Mouse (Mus musculus) embryonic facial prominence, embryonic 14.5 days (tissue): ENCODE measurements around the gene Gm20388. TPM values are rescaled to one million over a fixed set of nuclear protein-coding genes. Genes with fewer than 3 reads are reported as not detected.

Experiments
- ATAC-seq: fragments of 200-750 bp; cut with Nextera tagmentation; 2 replicates; pipeline ENCODE4 v1.8.0; 2017; ENCODE audit warnings: low read depth, moderate number of reproducible peaks, moderate TSS enrichment
- DNase-seq: peaks from one replicate; pipeline ENCODE4 v3.0.0-alpha.2; 2015; ENCODE audit warnings: low spot score
- H3K27ac ChIP-seq: fragments of 300-500 bp; sonication (generic); replicated peaks from 2 replicates; pipeline ENCODE4 v1.5.1; 2014; ENCODE audit warnings: low read depth, mild to moderate bottlenecking, low read length, moderate library complexity
- H3K27me3 ChIP-seq: fragments of 300-500 bp; sonication (generic); replicated peaks from 2 replicates; pipeline ENCODE4 v1.6.1; 2014; ENCODE audit warnings: low read length; ENCODE audit not compliant: control insufficient read depth, insufficient read depth
- H3K36me3 ChIP-seq: fragments of 300-500 bp; sonication (generic); 2 replicates; pipeline ENCODE4 v1.6.1; 2014; ENCODE audit warnings: low read length, mixed read lengths; ENCODE audit not compliant: control insufficient read depth, insufficient read depth
- H3K4me1 ChIP-seq: fragments of 300-500 bp; sonication (generic); 2 replicates; pipeline ENCODE4 v1.6.1; 2014; ENCODE audit warnings: antibody characterized with exemption, low read length; ENCODE audit not compliant: control insufficient read depth, insufficient read depth
- H3K4me2 ChIP-seq: fragments of 300-500 bp; sonication (generic); 2 replicates; pipeline ENCODE4 v1.6.1; 2014; ENCODE audit warnings: low read depth, mild to moderate bottlenecking, low read length, moderate library complexity, mixed read lengths
- H3K4me3 ChIP-seq: fragments of 300-500 bp; sonication (generic); 2 replicates; pipeline ENCODE4 v1.5.1; 2014; ENCODE audit warnings: low read depth, mild to moderate bottlenecking, low read length
- H3K9ac ChIP-seq: fragments of 300-500 bp; sonication (generic); 2 replicates; pipeline ENCODE4 v1.6.1; 2014; ENCODE audit warnings: low read depth, mild to moderate bottlenecking, low read length, moderate library complexity, mixed read lengths
- H3K9me3 ChIP-seq: fragments of 300-500 bp; sonication (generic); 2 replicates; pipeline ENCODE4 v1.6.1; 2016; ENCODE audit warnings: low read length; ENCODE audit not compliant: control insufficient read depth
- WGBS: fragments of 180-500 bp; shearing (Covaris S2); extraction: QIAGEN DNeasy Blood & Tissue Kit; methylation state at CpG from one replicate; pipeline ENCODE4 v1.1.7; 2014; 5-methylcytosine and 5-hydroxymethylcytosine counted together
- polyA plus RNA-seq: library from polyadenylated mRNA; unstranded; fragments of >200 nt; fragmentation: Nextera tagmentation; extraction: Ambion mirVana; gene quantifications from 2 replicates; pipeline ENCODE4 v1.2.1, GENCODE M21; 2014

The Gm20388 gene
- polyA plus RNA-seq, 1 experiment from 2014 or later: not detected

GRCm38 (mm10) chr8:122069281-122069680 lies 2158.6 kb downstream of the Gm20388 start:
- Histone ChIP-seq H3K36me3 (no peaks in the 10 kb centered on the region), H3K9ac (no peak overlapping the region), H3K27me3 (no peaks in the 10 kb centered on the region), H3K4me2 (no peak overlapping the region), H3K4me3 (no peak overlapping the region), H3K4me1 (peaks cover 9% of the 10 kb centered on the region; the same call in 1 of the 2 replicates), H3K9me3 (no peaks in the 10 kb centered on the region), H3K27ac (no peak overlapping the region)
- ATAC-seq: no peak
- WGBS: 74% methylated on average over 11 of the region's 11 CpGs
- DNase-seq: no peak

GRCm38 (mm10) chr8:122071193-122071592 lies 2160.6 kb downstream of the Gm20388 start:
- no peaks in the 10 kb centered on the region for H3K27me3 ChIP-seq
- no peak overlapping the region for H3K4me3 ChIP-seq
- H3K36me3 ChIP-seq: no peaks in the 10 kb centered on the region
- DNase-seq (no peak), ATAC-seq (no peak)
- H3K27ac ChIP-seq: no peak overlapping the region
- no peak overlapping the region for H3K9ac ChIP-seq
- peaks cover 4% of the 10 kb centered on the region for H3K4me1 ChIP-seq
- H3K9me3 ChIP-seq: no peaks in the 10 kb centered on the region
- H3K4me2 ChIP-seq: no peak overlapping the region
- 45% methylated on average over 4 of the region's 4 CpGs for WGBS

- DNase-seq (no peak), ATAC-seq (0 out of 2 replicates have a peak, but pooled peaks have one; percentile 34)
- Histone ChIP-seq H3K4me2 (no peak overlapping the region), H3K9me3 (no peaks in the 10 kb centered on the region), H3K4me1 (peaks cover 9% of the 10 kb centered on the region), H3K36me3 (no peaks in the 10 kb centered on the region), H3K27ac (no peak overlapping the region), H3K4me3 (no peak overlapping the region), H3K9ac (no peak overlapping the region), H3K27me3 (no peaks in the 10 kb centered on the region)
- WGBS: 73% methylated on average over 8 of the region's 9 CpGs
Measured at GRCm38 (mm10) chr8:122073964-122074363, 2163.3 kb downstream of the Gm20388 start.

- DNase-seq: peak; percentile 23
- Histone ChIP-seq H3K4me2 (no peak overlapping the region), H3K4me1 (peaks cover 9% of the 10 kb centered on the region), H3K36me3 (no peaks in the 10 kb centered on the region), H3K27ac (no peak overlapping the region), H3K27me3 (no peaks in the 10 kb centered on the region), H3K9ac (no peak overlapping the region), H3K9me3 (no peaks in the 10 kb centered on the region), H3K4me3 (no peak overlapping the region)
- 55% methylated on average over 9 of the region's 9 CpGs for WGBS
- ATAC-seq: peak; percentile 30; the same call in 1 of the 2 replicates
Measured at GRCm38 (mm10) chr8:122074442-122074841, 2163.8 kb downstream of the Gm20388 start.

- DNase-seq (no peak), ATAC-seq (0 out of 2 replicates have a peak, but pooled peaks have one; percentile 27)
- Histone ChIP-seq H3K36me3 (no peaks in the 10 kb centered on the region), H3K9me3 (no peaks in the 10 kb centered on the region), H3K4me3 (no peak overlapping the region), H3K9ac (no peak overlapping the region), H3K27ac (no peak overlapping the region), H3K27me3 (no peaks in the 10 kb centered on the region), H3K4me2 (no peak overlapping the region), H3K4me1 (peaks cover 12% of the 10 kb centered on the region)
- WGBS: 73% methylated on average over 4 of the region's 4 CpGs
Measured at GRCm38 (mm10) chr8:122074977-122075376, 2164.3 kb downstream of the Gm20388 start.

GRCm38 (mm10) chr8:122076183-122076842 lies 2165.7 kb downstream of the Gm20388 start:
- Histone ChIP-seq H3K27me3 (no peaks in the 10 kb centered on the region), H3K4me1 (peaks cover 20% of the 10 kb centered on the region), H3K36me3 (no peaks in the 10 kb centered on the region), H3K9ac (no peak overlapping the region), H3K4me3 (no peak overlapping the region), H3K27ac (no peak overlapping the region), H3K4me2 (no peak overlapping the region), H3K9me3 (no peaks in the 10 kb centered on the region)
- WGBS: 31% methylated on average over 23 of the region's 23 CpGs
- peak; percentile 13 for DNase-seq
- no peak for ATAC-seq

- Histone ChIP-seq H3K9ac (no peak overlapping the region), H3K27me3 (no peaks in the 10 kb centered on the region), H3K36me3 (no peaks in the 10 kb centered on the region), H3K4me1 (peaks cover 20% of the 10 kb centered on the region), H3K4me3 (no peak overlapping the region), H3K27ac (no peak overlapping the region), H3K4me2 (no peak overlapping the region), H3K9me3 (no peaks in the 10 kb centered on the region)
- no peak for DNase-seq
- 83% methylated on average over 12 of the region's 12 CpGs for WGBS
- no peak for ATAC-seq
Measured at GRCm38 (mm10) chr8:122078321-122078720, 2167.7 kb downstream of the Gm20388 start.

GRCm38 (mm10) chr8:122079093-122079492 lies 2168.5 kb downstream of the Gm20388 start:
- ATAC-seq: no peak
- H3K4me3 ChIP-seq: no peak overlapping the region
- peaks cover 20% of the 10 kb centered on the region for H3K4me1 ChIP-seq
- WGBS: 66% methylated on average over 6 of the region's 6 CpGs
- H3K9me3 ChIP-seq: no peaks in the 10 kb centered on the region
- no peaks in the 10 kb centered on the region for H3K27me3 ChIP-seq
- H3K36me3 ChIP-seq: no peaks in the 10 kb centered on the region
- DNase-seq: no peak
- no peak overlapping the region for H3K9ac ChIP-seq
- H3K4me2 ChIP-seq: no peak overlapping the region
- no peak overlapping the region for H3K27ac ChIP-seq

- ATAC-seq (no peak), DNase-seq (no peak)
- H3K27me3 ChIP-seq: no peaks in the 10 kb centered on the region
- no peak overlapping the region for H3K4me2 ChIP-seq
- 49% methylated on average over 5 of the region's 5 CpGs for WGBS
- peaks cover 20% of the 10 kb centered on the region for H3K4me1 ChIP-seq
- H3K4me3 ChIP-seq: no peak overlapping the region
- H3K27ac ChIP-seq: no peak overlapping the region
- H3K36me3 ChIP-seq: no peaks in the 10 kb centered on the region
- H3K9me3 ChIP-seq: no peaks in the 10 kb centered on the region
- no peak overlapping the region for H3K9ac ChIP-seq
Measured at GRCm38 (mm10) chr8:122080347-122080746, 2169.7 kb downstream of the Gm20388 start.
